Mouse (Mus musculus) G1E (cell line): Measurements from ENCODE around the gene Ipcef1.

Experiments
- CTCF ChIP-seq: IDR thresholded peaks from 2 replicates; pipeline ENCODE4 v1.5.1; 2012; ENCODE audit warnings: low read depth, low read length, inconsistent platforms, mixed read lengths
- GATA1 ChIP-seq: IDR thresholded peaks from 2 replicates; pipeline ENCODE4 v1.6.1; 2012; ENCODE audit warnings: borderline replicate concordance, low read length, inconsistent platforms, mixed read lengths
- GATA2 ChIP-seq: IDR thresholded peaks from 2 replicates; pipeline ENCODE4 v1.6.1; 2012; ENCODE audit warnings: low read depth, low read length, inconsistent platforms, borderline replicate concordance
- POLR2AphosphoS5 ChIP-seq: IDR thresholded peaks from 2 replicates; pipeline ENCODE4 v1.6.1; 2012; ENCODE audit warnings: low read depth, low read length, inconsistent platforms; ENCODE audit not compliant: insufficient replicate concordance
- TAL1 ChIP-seq: conservative IDR thresholded peaks from 2 replicates; pipeline ENCODE4 v1.6.1; 2012; ENCODE audit warnings: low read depth, low read length, inconsistent platforms, mixed read lengths

GRCm38 (mm10) chr10:7070100-7070835 is 18.0 kb upstream of the Ipcef1 start:
- TF ChIP-seq CTCF (no peak), GATA1 (no peak), TAL1 (no peak), GATA2 (no peak), POLR2AphosphoS5 (no peak)
